Mouse (Mus musculus): ENCODE results near the gene Ly6g6f. TPM values are rescaled to one million over a fixed set of nuclear protein-coding genes. Genes with fewer than 3 reads are reported as not detected.
A peak's percentile ranks its signal among the peaks of the same experiment; 100 is the strongest.
"Not testable (repeated sequence)": the region's sequence is repeated elsewhere in the genome, so short reads cannot be mapped to it uniquely, and the experiment has no call there.

Ly6g6f gene
- polyA plus RNA-seq, 1 experiment: not detected

GRCm38 (mm10) chr17:35125578-35125977 is 40.2 kb upstream of the Ly6g6f start:
- no peak overlapping the region for H3K27ac ChIP-seq (ENCODE audit: insufficient read depth, low read length)
- peaks cover 11% of the 10 kb centered on the region; the same call in 1 of the 2 replicates for H3K4me1 ChIP-seq (ENCODE audit: control insufficient read depth, insufficient read depth, low read length)
- TF ChIP-seq POLR2A (IDR thresholded peaks at IDR 0.05; ENCODE audit: low read depth, low read length): no peak
- TF ChIP-seq CTCF (IDR thresholded peaks at IDR 0.05; ENCODE audit: borderline replicate concordance, insufficient read depth, low read length): no peak
- H3K4me3 ChIP-seq (ENCODE audit: insufficient read depth, low read length): peak overlapping the region; percentile 64; the same call in 1 of the 2 replicates

GRCm38 (mm10) chr17:35125081-35125480 is 39.7 kb upstream of the Ly6g6f start:
- H3K4me3 ChIP-seq (ENCODE audit: insufficient read depth, low read length): no peak overlapping the region
- no peak overlapping the region for H3K27ac ChIP-seq (ENCODE audit: insufficient read depth, low read length)
- TF ChIP-seq POLR2A (IDR thresholded peaks at IDR 0.05; ENCODE audit: low read depth, low read length) (no peak), CTCF (IDR thresholded peaks at IDR 0.05; ENCODE audit: borderline replicate concordance, insufficient read depth, low read length) (no peak)
- H3K4me1 ChIP-seq (ENCODE audit: control insufficient read depth, insufficient read depth, low read length): peaks cover 11% of the 10 kb centered on the region; the same call in 1 of the 2 replicates

- H3K27ac ChIP-seq (ENCODE audit: insufficient read depth, low read length); H3K4me3 ChIP-seq (ENCODE audit: insufficient read depth, low read length): not testable (repeated sequence)
- H3K4me1 ChIP-seq (ENCODE audit: control insufficient read depth, insufficient read depth, low read length): peaks cover 11% of the 10 kb centered on the region; the same call in 1 of the 2 replicates
Measured at GRCm38 (mm10) chr17:35124261-35124896, 39.0 kb upstream of the Ly6g6f start.

GRCm38 (mm10) chr17:35123287-35123686 is 37.9 kb upstream of the Ly6g6f start:
- not testable (repeated sequence) for H3K27ac ChIP-seq (ENCODE audit: insufficient read depth, low read length); H3K4me3 ChIP-seq (ENCODE audit: insufficient read depth, low read length)
- H3K4me1 ChIP-seq (ENCODE audit: control insufficient read depth, insufficient read depth, low read length): peaks cover 11% of the 10 kb centered on the region; the same call in 1 of the 2 replicates

GRCm38 (mm10) chr17:35121871-35122303 is 36.5 kb upstream of the Ly6g6f start, which contains the start of gene Csnk2b:
Gene Csnk2b, minus strand, starts transcription at chr17:35122053.
- TF ChIP-seq CTCF (IDR thresholded peaks at IDR 0.05; ENCODE audit: borderline replicate concordance, insufficient read depth, low read length) (no peak), POLR2A (IDR thresholded peaks at IDR 0.05; ENCODE audit: low read depth, low read length) (no peak)

GRCm38 (mm10) chr17:35121143-35121799 is 35.9 kb upstream of the Ly6g6f start, which contains the start of gene Gpank1:
Gene Gpank1, plus strand, starts transcription at chr17:35121455.
- Histone ChIP-seq H3K4me1 (ENCODE audit: control insufficient read depth, insufficient read depth, low read length) (peaks cover 3% of the 10 kb centered on the region; the same call in 1 of the 2 replicates), H3K4me3 (ENCODE audit: insufficient read depth, low read length) (peak within 1 kb of the TSS; percentile 97), H3K27ac (ENCODE audit: insufficient read depth, low read length) (peak within 1 kb of the TSS; percentile 56)
- peak; percentile 63; the same call in 1 of the 2 replicates for TF ChIP-seq POLR2A (IDR thresholded peaks at IDR 0.05; ENCODE audit: low read depth, low read length)
- TF ChIP-seq CTCF (IDR thresholded peaks at IDR 0.05; ENCODE audit: borderline replicate concordance, insufficient read depth, low read length): no peak

More at GRCm38 (mm10) chr17:35121871-35122303, 36.5 kb upstream of the Ly6g6f start, which contains the start of gene Csnk2b:
- Histone ChIP-seq H3K27ac (ENCODE audit: insufficient read depth, low read length) (peak within 1 kb of the TSS; percentile 56), H3K4me3 (ENCODE audit: insufficient read depth, low read length) (peak within 1 kb of the TSS; percentile 97), H3K4me1 (ENCODE audit: control insufficient read depth, insufficient read depth, low read length) (peaks cover 4% of the 10 kb centered on the region; the same call in 1 of the 2 replicates)

- no peak overlapping the region for H3K27ac ChIP-seq (ENCODE audit: insufficient read depth, low read length)
- peaks cover 3% of the 10 kb centered on the region; the same call in 1 of the 2 replicates for H3K4me1 ChIP-seq (ENCODE audit: control insufficient read depth, insufficient read depth, low read length)
- TF ChIP-seq CTCF (IDR thresholded peaks at IDR 0.05; ENCODE audit: borderline replicate concordance, insufficient read depth, low read length) (no peak), POLR2A (IDR thresholded peaks at IDR 0.05; ENCODE audit: low read depth, low read length) (no peak)
- H3K4me3 ChIP-seq (ENCODE audit: insufficient read depth, low read length): peak overlapping the region; percentile 97
Measured at GRCm38 (mm10) chr17:35120745-35121142, 35.3 kb upstream of the Ly6g6f start.

- TF ChIP-seq CTCF (IDR thresholded peaks at IDR 0.05; ENCODE audit: borderline replicate concordance, insufficient read depth, low read length): 0 out of 2 replicates have a peak, but pooled peaks have one; percentile 2
- TF ChIP-seq POLR2A (IDR thresholded peaks at IDR 0.05; ENCODE audit: low read depth, low read length): no peak
- no peak within 1 kb of the TSS for H3K27ac ChIP-seq (ENCODE audit: insufficient read depth, low read length)
- H3K4me3 ChIP-seq (ENCODE audit: insufficient read depth, low read length): no peak within 1 kb of the TSS
Measured at GRCm38 (mm10) chr17:35115046-35116019, 29.9 kb upstream of the Ly6g6f start, which contains the start of gene Ly6g5b. Gene Ly6g5b, minus strand, starts transcription at chr17:35115428.

GRCm38 (mm10) chr17:35111774-35112173 is 26.4 kb upstream of the Ly6g6f start:
- TF ChIP-seq CTCF (IDR thresholded peaks at IDR 0.05; ENCODE audit: borderline replicate concordance, insufficient read depth, low read length) (no peak), POLR2A (IDR thresholded peaks at IDR 0.05; ENCODE audit: low read depth, low read length) (no peak)
- H3K27ac ChIP-seq (ENCODE audit: insufficient read depth, low read length): no peak overlapping the region
- no peaks in the 10 kb centered on the region for H3K4me1 ChIP-seq (ENCODE audit: control insufficient read depth, insufficient read depth, low read length)
- H3K4me3 ChIP-seq (ENCODE audit: insufficient read depth, low read length): no peak overlapping the region

More at GRCm38 (mm10) chr17:35115046-35116019, 29.9 kb upstream of the Ly6g6f start, which contains the start of gene Ly6g5b:
- no peaks in the 10 kb centered on the region for H3K4me1 ChIP-seq (ENCODE audit: control insufficient read depth, insufficient read depth, low read length)
